Mouse (Mus musculus): Measurements from ENCODE around the gene Gm34653. TPM values are rescaled to one million over a fixed set of nuclear protein-coding genes. Genes with fewer than 3 reads are reported as not detected.

The Gm34653 gene
- polyA plus RNA-seq, 1 experiment from 2014 or later: 0.10 TPM

- Histone ChIP-seq H3K27me3 (peaks cover 23% of the 10 kb centered on the region), H3K9ac (replicated peaks) (peak overlapping the region; percentile 52), H3K4me1 (peaks cover 31% of the 10 kb centered on the region), H3K9me3 (no peaks in the 10 kb centered on the region), H3K4me2 (replicated peaks) (peak overlapping the region; percentile 68), H3K27ac (replicated peaks) (no peak overlapping the region), H3K4me3 (peak overlapping the region; percentile 81), H3K36me3 (peaks cover 13% of the 10 kb centered on the region)
- ATAC-seq (ENCODE audit: low FRiP score, low read depth): no peak
- WGBS: 49% methylated on average over 5 of the region's 5 CpGs
Measured at GRCm38 (mm10) chr2:34869680-34870079, 36.9 kb downstream of the Gm34653 start.

GRCm38 (mm10) chr2:34870520-34871474, 38.0 kb downstream of the Gm34653 start:
- under 1% methylated on average over 67 of the region's 67 CpGs for WGBS
- ATAC-seq (ENCODE audit: low FRiP score, low read depth): peak; percentile 98

GRCm38 (mm10) chr2:34874271-34874670, 41.5 kb downstream of the Gm34653 start, which contains the start of gene Cutal:
Cutal (plus strand) TSS chr2:34874396.
- WGBS: 1% methylated on average over 14 of the region's 14 CpGs
- Histone ChIP-seq H3K4me2 (replicated peaks) (peak within 1 kb of the TSS; percentile 32), H3K9ac (replicated peaks) (peak within 1 kb of the TSS; percentile 20; the same call in 1 of the 2 replicates), H3K27me3 (peaks cover 43% of the 10 kb centered on the region), H3K4me3 (no peak within 1 kb of the TSS), H3K27ac (replicated peaks) (no peak within 1 kb of the TSS), H3K4me1 (peaks cover 13% of the 10 kb centered on the region), H3K36me3 (no peaks in the 10 kb centered on the region), H3K9me3 (no peaks in the 10 kb centered on the region)
- ATAC-seq (ENCODE audit: low FRiP score, low read depth): no peak

More at GRCm38 (mm10) chr2:34870520-34871474, 38.0 kb downstream of the Gm34653 start:
- no peaks in the 10 kb centered on the region for H3K9me3 ChIP-seq
- peaks cover 2% of the 10 kb centered on the region for H3K36me3 ChIP-seq
- peaks cover 28% of the 10 kb centered on the region for H3K27me3 ChIP-seq
- H3K4me2 ChIP-seq (replicated peaks): peak overlapping the region; percentile 68
- peak overlapping the region; percentile 93 for H3K27ac ChIP-seq (replicated peaks)
- H3K9ac ChIP-seq (replicated peaks): peak overlapping the region; percentile 89
- H3K4me1 ChIP-seq: peaks cover 31% of the 10 kb centered on the region
- peak overlapping the region; percentile 81 for H3K4me3 ChIP-seq

GRCm38 (mm10) chr2:34874816-34875345, 42.1 kb downstream of the Gm34653 start, which contains the start of gene Psmd5:
Psmd5 (minus strand) TSS chr2:34874968.
- Histone ChIP-seq H3K4me2 (replicated peaks) (peak within 1 kb of the TSS; percentile 32), H3K9me3 (no peaks in the 10 kb centered on the region), H3K4me1 (peaks cover 7% of the 10 kb centered on the region), H3K36me3 (no peaks in the 10 kb centered on the region), H3K4me3 (no peak within 1 kb of the TSS), H3K27me3 (peaks cover 47% of the 10 kb centered on the region), H3K9ac (replicated peaks) (peak within 1 kb of the TSS; percentile 20; the same call in 1 of the 2 replicates), H3K27ac (replicated peaks) (no peak within 1 kb of the TSS)
- ATAC-seq (ENCODE audit: low FRiP score, low read depth): no peak
- 12% methylated on average over 8 of the region's 8 CpGs for WGBS

- H3K4me3 ChIP-seq: no peak overlapping the region
- no peaks in the 10 kb centered on the region for H3K9me3 ChIP-seq
- H3K36me3 ChIP-seq: no peaks in the 10 kb centered on the region
- no peaks in the 10 kb centered on the region for H3K4me1 ChIP-seq
- no peak overlapping the region for H3K9ac ChIP-seq (replicated peaks)
- H3K27me3 ChIP-seq: peaks cover 27% of the 10 kb centered on the region
- H3K4me2 ChIP-seq (replicated peaks): no peak overlapping the region
- 86% methylated on average over 10 of the region's 10 CpGs for WGBS
- no peak for ATAC-seq (ENCODE audit: low FRiP score, low read depth)
- H3K27ac ChIP-seq (replicated peaks): no peak overlapping the region
Measured at GRCm38 (mm10) chr2:34880054-34880453, 47.2 kb downstream of the Gm34653 start.

- no peaks in the 10 kb centered on the region for H3K9me3 ChIP-seq
- peaks cover 11% of the 10 kb centered on the region for H3K27me3 ChIP-seq
- H3K27ac ChIP-seq (replicated peaks): no peak overlapping the region
- no peak overlapping the region for H3K9ac ChIP-seq (replicated peaks)
- WGBS: 95% methylated on average over 2 of the region's 2 CpGs
- H3K4me2 ChIP-seq (replicated peaks): no peak overlapping the region
- no peak for ATAC-seq (ENCODE audit: low FRiP score, low read depth)
- H3K36me3 ChIP-seq: no peaks in the 10 kb centered on the region
- no peaks in the 10 kb centered on the region for H3K4me1 ChIP-seq
- no peak overlapping the region for H3K4me3 ChIP-seq
Measured at GRCm38 (mm10) chr2:34882757-34883156, 50.0 kb downstream of the Gm34653 start.

- Histone ChIP-seq H3K27ac (replicated peaks) (no peak overlapping the region), H3K27me3 (peaks cover 11% of the 10 kb centered on the region), H3K4me1 (no peaks in the 10 kb centered on the region), H3K4me2 (replicated peaks) (no peak overlapping the region), H3K36me3 (no peaks in the 10 kb centered on the region), H3K9me3 (no peaks in the 10 kb centered on the region), H3K9ac (replicated peaks) (no peak overlapping the region), H3K4me3 (no peak overlapping the region)
- WGBS: 66% methylated on average over 5 of the region's 5 CpGs
- no peak for ATAC-seq (ENCODE audit: low FRiP score, low read depth)
Measured at GRCm38 (mm10) chr2:34883190-34883589, 50.4 kb downstream of the Gm34653 start.

- ATAC-seq (ENCODE audit: low FRiP score, low read depth): no peak
- WGBS: 68% methylated on average over 2 of the region's 2 CpGs
- Histone ChIP-seq H3K9ac (replicated peaks) (no peak overlapping the region), H3K9me3 (no peaks in the 10 kb centered on the region), H3K27me3 (peaks cover 11% of the 10 kb centered on the region), H3K36me3 (no peaks in the 10 kb centered on the region), H3K27ac (replicated peaks) (no peak overlapping the region), H3K4me1 (no peaks in the 10 kb centered on the region), H3K4me2 (replicated peaks) (no peak overlapping the region), H3K4me3 (no peak overlapping the region)
Measured at GRCm38 (mm10) chr2:34884186-34884585, 51.4 kb downstream of the Gm34653 start.

Other genes starting within 250 kb of the Gm34653 start
- 124 and 130 TPM in 2 replicates for gene Gapvd1, start 77.8 kb upstream of the Gm34653 start, polyA plus RNA-seq (2016; fragmentation: Nextera tagmentation; extraction: Ambion mirVana)
- 609 and 641 TPM in 2 replicates for gene Hspa5, start 61.0 kb upstream of the Gm34653 start, polyA plus RNA-seq (2016; fragmentation: Nextera tagmentation; extraction: Ambion mirVana)
- gene Rabepk, start 33.1 kb upstream of the Gm34653 start, polyA plus RNA-seq (2016; fragmentation: Nextera tagmentation; extraction: Ambion mirVana): 20.3 and 24.6 TPM in 2 replicates
- 81.6 and 85.0 TPM in 2 replicates for gene Fbxw2, start 6.7 kb upstream of the Gm34653 start, polyA plus RNA-seq (2016; fragmentation: Nextera tagmentation; extraction: Ambion mirVana)
- gene Cutal, start 41.4 kb downstream of the Gm34653 start, polyA plus RNA-seq (2016; fragmentation: Nextera tagmentation; extraction: Ambion mirVana): 0.28 TPM in 1 of 2 replicates, not detected in the other
- gene Psmd5, start 42.0 kb downstream of the Gm34653 start, polyA plus RNA-seq (2016; fragmentation: Nextera tagmentation; extraction: Ambion mirVana): 106 and 107 TPM in 2 replicates
- gene Phf19, start 81.0 kb downstream of the Gm34653 start, polyA plus RNA-seq (2016; fragmentation: Nextera tagmentation; extraction: Ambion mirVana): 2.7 and 4.1 TPM in 2 replicates
- 0.35 and 1.3 TPM in 2 replicates for gene Traf1, start 128.8 kb downstream of the Gm34653 start, polyA plus RNA-seq (2016; fragmentation: Nextera tagmentation; extraction: Ambion mirVana)
- 0.96 and 0.99 TPM in 2 replicates for gene Hc, start 228.4 kb downstream of the Gm34653 start, polyA plus RNA-seq (2016; fragmentation: Nextera tagmentation; extraction: Ambion mirVana)